Mouse (Mus musculus) liver, embryonic 14.5 days (tissue): ENCODE results near the gene Ehd4.

Source experiments
- CTCF ChIP-seq: IDR thresholded peaks from 2 replicates; pipeline ENCODE4 v1.5.1; 2016; ENCODE audit warnings: antibody characterized with exemption, low read depth, control low read depth
- EP300 ChIP-seq: IDR thresholded peaks from 2 replicates; pipeline ENCODE4 v1.6.1; 2016; ENCODE audit warnings: antibody characterized with exemption, low read depth

GRCm38 (mm10) chr2:120170726-120171125 is 16.3 kb upstream of the Ehd4 start:
- TF ChIP-seq CTCF (peak; percentile 63), EP300 (no peak)
